Mouse (Mus musculus): ENCODE measurements around the gene Retreg1. TPM values are rescaled to one million over a fixed set of nuclear protein-coding genes. Genes with fewer than 3 reads are reported as not detected.

Gene Retreg1
- polyA plus RNA-seq, 1 experiment from 2014 or later = 19.5 TPM

Small RNAs within 50 kb of the gene (microRNA-seq; reads per million reads assigned to microRNA genes)
- gene Mir7212 = not detected

Other genes starting within 250 kb of the Retreg1 start
- gene Myo10, start 220.7 kb upstream of the Retreg1 start, polyA plus RNA-seq (2015; fragmentation: Nextera tagmentation; extraction: Ambion mirVana) = 26.1 and 30.4 TPM in 2 replicates
- 17.8 and 20.9 TPM in 2 replicates for gene Zfp622, start 141.2 kb downstream of the Retreg1 start, polyA plus RNA-seq (2015; fragmentation: Nextera tagmentation; extraction: Ambion mirVana)

All from stomach, embryonic 16.5 days (tissue).